Mouse (Mus musculus) MEL (cell line): Measurements from ENCODE around the gene Hs3st5. TPM values are rescaled to one million over a fixed set of nuclear protein-coding genes. Genes with fewer than 3 reads are reported as not detected.

ENCODE experiments used
- DNase-seq: peaks from one replicate; pipeline ENCODE4 v3.0.0; 2011; ENCODE audit warnings: low read depth, low spot score
- H3K27ac ChIP-seq: 2 replicates; pipeline ENCODE4 v1.5.1; 2012; ENCODE audit warnings: low read depth, mild to moderate bottlenecking, control low read depth, low read length, moderate library complexity; ENCODE audit not compliant: control insufficient read depth
- H3K27me3 ChIP-seq, 2 experiments: fragments of 150-350 bp in 1 of 2; sonication (generic) in 1 of 2; 2 replicates each; pipeline ENCODE4 v1.6.1; 2012; ENCODE audit warnings: low read length in 2 of 2, mild to moderate bottlenecking in 2 of 2, improper control_type of control experiment in 1 of 2, moderate library complexity in 1 of 2; ENCODE audit not compliant: insufficient read depth in 2 of 2, control insufficient read depth in 1 of 2
- H3K36me3 ChIP-seq, 2 experiments: 2 replicates each; pipeline ENCODE4 v1.6.1; 2012 to 2014; ENCODE audit warnings: low read length in 2 of 2, improper control_type of control experiment in 1 of 2, inconsistent platforms in 1 of 2, mild to moderate bottlenecking in 1 of 2; ENCODE audit not compliant: insufficient read depth in 2 of 2, control insufficient read depth in 1 of 2
- H3K4me1 ChIP-seq, 2 experiments: fragments of 150-350 bp in 1 of 2; sonication (generic) in 1 of 2; 2 replicates each; pipeline ENCODE4 v1.6.1; 2012; ENCODE audit warnings: low read length in 2 of 2, improper control_type of control experiment in 1 of 2, mild to moderate bottlenecking in 1 of 2; ENCODE audit not compliant: insufficient read depth in 2 of 2, control insufficient read depth in 1 of 2
- H3K4me3 ChIP-seq, 2 experiments: fragments of 150-350 bp in 1 of 2; sonication (generic) in 1 of 2; 2 replicates each; pipeline ENCODE4 v1.5.1; 2012; ENCODE audit warnings: low read depth in 2 of 2, low read length in 2 of 2, mild to moderate bottlenecking in 2 of 2, moderate library complexity in 2 of 2, control low read depth in 1 of 2, improper control_type of control experiment in 1 of 2; ENCODE audit not compliant: control insufficient read depth in 1 of 2, insufficient read depth in 1 of 2
- H3K79me2 ChIP-seq: 2 replicates; pipeline ENCODE4 v1.6.1; 2012; ENCODE audit warnings: mild to moderate bottlenecking, low read length, moderate library complexity; ENCODE audit not compliant: control insufficient read depth, poor library complexity, insufficient read depth
- H3K9ac ChIP-seq: 2 replicates; pipeline ENCODE4 v1.6.1; 2012; ENCODE audit warnings: low read depth, mild to moderate bottlenecking, control low read depth, low read length, moderate library complexity; ENCODE audit not compliant: control insufficient read depth, poor library complexity, severe bottlenecking
- H3K9me3 ChIP-seq: fragments of 150-350 bp; sonication (generic); replicated peaks from 2 replicates; pipeline ENCODE4 v1.6.1; 2012; ENCODE audit warnings: mild to moderate bottlenecking, low read length, improper control_type of control experiment, moderate library complexity; ENCODE audit not compliant: insufficient read depth
- ELF1 ChIP-seq: IDR thresholded peaks from 2 replicates; pipeline ENCODE4 v1.6.1; 2014; ENCODE audit warnings: low read depth, mild to moderate bottlenecking, inconsistent platforms, low read length, improper control_type of control experiment, moderate library complexity
- ETS1 ChIP-seq: IDR thresholded peaks from 2 replicates; pipeline ENCODE4 v1.6.1; 2012; ENCODE audit warnings: low read depth, mild to moderate bottlenecking, inconsistent platforms, low read length, improper control_type of control experiment, moderate library complexity
- GATA1 ChIP-seq: IDR thresholded peaks from 2 replicates; pipeline ENCODE4 v1.6.1; 2011; ENCODE audit warnings: low read depth, low read length, improper control_type of control experiment
- JUND ChIP-seq: IDR thresholded peaks from 2 replicates; pipeline ENCODE4 v1.6.1; 2011; ENCODE audit warnings: low read depth, mild to moderate bottlenecking, improper control_type of control experiment, low read length
- KAT2A ChIP-seq: conservative IDR thresholded peaks from 2 replicates; pipeline ENCODE4 v1.6.1; 2012; ENCODE audit warnings: low read depth, low read length, improper control_type of control experiment, inconsistent platforms
- MAFK ChIP-seq: IDR thresholded peaks from 2 replicates; pipeline ENCODE4 v1.6.1; 2011; ENCODE audit warnings: low read depth, mild to moderate bottlenecking, low read length, improper control_type of control experiment, borderline replicate concordance
- MAX ChIP-seq: IDR thresholded peaks from 2 replicates; pipeline ENCODE4 v1.6.1; 2011; ENCODE audit warnings: low read length, improper control_type of control experiment
- MAZ ChIP-seq: IDR thresholded peaks from 2 replicates; pipeline ENCODE4 v1.6.1; 2012; ENCODE audit warnings: low read depth, mild to moderate bottlenecking, inconsistent platforms, low read length, improper control_type of control experiment
- MEF2A ChIP-seq: IDR thresholded peaks from 2 replicates; pipeline ENCODE4 v1.6.1; 2014; ENCODE audit warnings: low read depth, mild to moderate bottlenecking, inconsistent platforms, low read length, improper control_type of control experiment; ENCODE audit not compliant: poor library complexity, insufficient replicate concordance, severe bottlenecking; ENCODE audit errors: extremely low read depth
- MYB ChIP-seq: IDR thresholded peaks from 2 replicates; pipeline ENCODE4 v1.6.1; 2011; ENCODE audit warnings: mild to moderate bottlenecking, low read depth, low read length, improper control_type of control experiment
- POLR2AphosphoS2 ChIP-seq: IDR thresholded peaks from 2 replicates; pipeline ENCODE4 v1.6.1; 2011; ENCODE audit warnings: low read length, improper control_type of control experiment
- POLR2AphosphoS5 ChIP-seq: IDR thresholded peaks from 2 replicates; pipeline ENCODE4 v1.6.1; 2012; ENCODE audit warnings: low read depth, borderline replicate concordance, mild to moderate bottlenecking, inconsistent platforms, low read length, moderate library complexity, mixed read lengths
- RCOR1 ChIP-seq: IDR thresholded peaks from 2 replicates; pipeline ENCODE4 v1.6.1; 2012; ENCODE audit warnings: low read depth, mild to moderate bottlenecking, inconsistent platforms, low read length, improper control_type of control experiment
- SIN3A ChIP-seq: IDR thresholded peaks from 2 replicates; pipeline ENCODE4 v1.6.1; 2012; ENCODE audit warnings: low read length, improper control_type of control experiment, inconsistent platforms
- SMC3 ChIP-seq: IDR thresholded peaks from 2 replicates; pipeline ENCODE4 v1.6.1; 2011; ENCODE audit warnings: low read depth, low read length, improper control_type of control experiment
- TAL1 ChIP-seq: IDR thresholded peaks from 2 replicates; pipeline ENCODE4 v1.6.1; 2012; ENCODE audit warnings: mild to moderate bottlenecking, inconsistent platforms, low read length, moderate library complexity, mixed read lengths
- TCF12 ChIP-seq: IDR thresholded peaks from 2 replicates; pipeline ENCODE4 v1.6.1; 2014; ENCODE audit warnings: low read depth, mild to moderate bottlenecking, inconsistent platforms, low read length, improper control_type of control experiment, moderate library complexity
- UBTF ChIP-seq: IDR thresholded peaks from 2 replicates; pipeline ENCODE4 v1.6.1; 2012; ENCODE audit warnings: low read depth, mild to moderate bottlenecking, inconsistent platforms, low read length, improper control_type of control experiment, moderate library complexity, borderline replicate concordance; ENCODE audit not compliant: insufficient read depth
- USF1 ChIP-seq: IDR thresholded peaks from 2 replicates; pipeline ENCODE4 v1.6.1; 2014; ENCODE audit warnings: low read depth, mild to moderate bottlenecking, inconsistent platforms, low read length, improper control_type of control experiment, moderate library complexity
- USF2 ChIP-seq, 2 experiments: IDR thresholded peaks; 2 replicates each; pipeline ENCODE4 v1.6.1; 2011 to 2012; ENCODE audit warnings: improper control_type of control experiment in 2 of 2, low read length in 2 of 2, borderline replicate concordance in 1 of 2, inconsistent platforms in 1 of 2, low read depth in 1 of 2, mild to moderate bottlenecking in 1 of 2; ENCODE audit not compliant: insufficient read depth in 1 of 2
- ZC3H11A ChIP-seq: IDR thresholded peaks from 2 replicates; pipeline ENCODE4 v1.6.1; 2012; ENCODE audit warnings: low read depth, mild to moderate bottlenecking, inconsistent platforms, low read length, improper control_type of control experiment
- ZKSCAN1 ChIP-seq: IDR thresholded peaks from 2 replicates; pipeline ENCODE4 v1.6.1; 2012; ENCODE audit warnings: low read depth, mild to moderate bottlenecking, inconsistent platforms, low read length, improper control_type of control experiment, moderate library complexity
- ZNF384 ChIP-seq: IDR thresholded peaks from 2 replicates; pipeline ENCODE4 v1.6.1; 2012; ENCODE audit warnings: low read depth, mild to moderate bottlenecking, inconsistent platforms, low read length, improper control_type of control experiment
- polyA plus RNA-seq, 2 experiments: library from polyadenylated mRNA; stranded (reverse) in 1 of 2; unstranded in 1 of 2; fragments of >175 nt in 1 of 2; fragments of >200 nt in 1 of 2; gene quantifications; 2 replicates each; pipeline versions ENCODE4 v1.2.1 to v1.2.4; 2012; ENCODE audit warnings: low replicate concordance in 2 of 2, low read depth in 1 of 2; ENCODE audit not compliant: insufficient read length in 2 of 2, insufficient read depth in 1 of 2, missing spikeins in 1 of 2
- total RNA-seq: library from RNA; depleted of rRNA; stranded (reverse); fragments of 300-350 nt; gene quantifications from 2 replicates; pipeline ENCODE4 v1.2.3, GENCODE M21; 2012; rRNA removed

The Hs3st5 gene
- total RNA-seq (not detected in 2 replicates), polyA plus RNA-seq (not detected)

DNA sequence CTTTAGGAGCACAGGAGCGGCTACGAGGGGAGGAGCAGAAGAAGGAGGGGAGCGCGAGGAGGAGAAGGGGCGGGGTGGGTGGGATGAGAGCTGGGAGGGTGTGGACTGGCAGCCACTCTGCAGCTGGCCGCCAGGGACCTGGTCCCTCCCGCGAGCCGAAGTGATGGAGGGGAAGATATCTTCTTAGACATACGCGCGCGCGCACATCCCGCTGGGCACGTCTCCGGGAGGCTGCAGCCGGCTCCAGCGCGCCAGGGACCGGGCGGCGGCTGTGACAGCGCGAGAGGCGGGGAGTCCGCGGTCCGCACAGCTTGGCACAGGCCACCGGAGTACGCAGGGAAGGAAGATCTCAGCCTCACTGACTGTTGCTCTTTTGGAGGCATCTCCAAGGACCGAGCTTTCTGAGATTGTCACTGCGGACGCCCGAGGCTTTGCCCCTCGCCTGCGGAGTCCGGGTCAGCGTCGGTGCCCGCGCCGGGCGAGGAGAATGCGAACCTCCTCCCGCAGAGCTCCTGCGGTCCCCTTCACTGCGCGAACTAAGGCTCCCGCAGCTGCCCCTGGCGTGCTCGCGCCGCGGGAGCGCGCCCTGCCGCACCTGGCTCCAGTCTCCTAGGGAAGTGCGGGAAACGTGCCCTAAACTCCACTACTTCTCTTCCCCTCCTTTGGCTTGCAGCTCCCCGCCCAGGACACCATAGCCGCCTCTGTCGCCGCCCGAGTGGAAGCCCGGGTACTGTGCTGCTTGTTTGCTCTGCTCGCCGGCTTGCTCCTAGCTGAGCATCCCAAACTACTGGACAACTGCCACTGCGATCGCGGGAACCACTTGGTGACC, at the start of gene Hs3st5:
TSS of gene Hs3st5 (plus strand) at position 88 of the 829 bp plus-strand sequence.
- Histone ChIP-seq H3K36me3 (no peaks in the 10 kb centered on the region), H3K4me1 (no peaks in the 10 kb centered on the region), H3K27me3 (no peaks in the 10 kb centered on the region), H3K27ac (no peak within 1 kb of the TSS), H3K4me3 (no peak within 1 kb of the TSS), H3K9ac (no peak within 1 kb of the TSS), H3K79me2 (no peaks in the 10 kb centered on the region), H3K9me3 (no peaks in the 10 kb centered on the region)
- no peak for DNase-seq
- TF ChIP-seq SMC3 = no peak
- no peak for TF ChIP-seq USF1
- TF ChIP-seq ZNF384 = no peak
- no peak for TF ChIP-seq MEF2A
- no peak for TF ChIP-seq UBTF
- no peak for TF ChIP-seq GATA1
- no peak for TF ChIP-seq USF2 (IDR thresholded peaks at IDR 0.05; ENCODE audit: borderline replicate concordance in 1 of 2, insufficient read depth in 1 of 2, low read depth in 1 of 2, low read length in 2 of 2)
- no peak for TF ChIP-seq TAL1
- TF ChIP-seq MYB = no peak
- TF ChIP-seq MAFK = no peak
- no peak for TF ChIP-seq MAZ
- no peak for TF ChIP-seq ZKSCAN1

- no peaks in the 10 kb centered on the region for H3K9me3 ChIP-seq
- DNase-seq = no peak
Measured at GRCm38 (mm10) chr10:36468664-36469063, 38.0 kb upstream of the Hs3st5 start.

More at GRCm38 (mm10) chr10:36468664-36469063, 38.0 kb upstream of the Hs3st5 start:
- Histone ChIP-seq H3K36me3 (no peaks in the 10 kb centered on the region), H3K4me3 (no peak overlapping the region), H3K79me2 (no peaks in the 10 kb centered on the region), H3K27ac (no peak overlapping the region), H3K4me1 (no peaks in the 10 kb centered on the region), H3K9ac (no peak overlapping the region), H3K27me3 (no peaks in the 10 kb centered on the region)
- TF ChIP-seq ZNF384 = no peak
- no peak for TF ChIP-seq ELF1
- TF ChIP-seq USF2 (IDR thresholded peaks at IDR 0.05; ENCODE audit: borderline replicate concordance in 1 of 2, insufficient read depth in 1 of 2, low read depth in 1 of 2, low read length in 2 of 2) = no peak
- no peak for TF ChIP-seq KAT2A
- no peak for TF ChIP-seq TCF12
- no peak for TF ChIP-seq ETS1
- no peak for TF ChIP-seq GATA1
- no peak for TF ChIP-seq MAFK
- TF ChIP-seq ZKSCAN1 = no peak
- no peak for TF ChIP-seq MAX
- no peak for TF ChIP-seq RCOR1
- TF ChIP-seq POLR2AphosphoS2 = no peak
- no peak for TF ChIP-seq JUND
- no peak for TF ChIP-seq MAZ
- TF ChIP-seq POLR2AphosphoS5 = no peak
- no peak for TF ChIP-seq ZC3H11A
- no peak for TF ChIP-seq SIN3A
